Mouse (Mus musculus) heart, postnatal 4 days (tissue): Measurements from ENCODE around the gene Klhl18. TPM values are rescaled to one million over a fixed set of nuclear protein-coding genes. Genes with fewer than 3 reads are reported as not detected.

ENCODE experiments used
- DNase-seq: peaks from one replicate; pipeline ENCODE4 v3.0.0; 2021
- total RNA-seq, 2 experiments: library from RNA; stranded (reverse); gene quantifications; 2 replicates each; pipeline ENCODE4 v1.2.3; 2021

The Klhl18 gene
- total RNA-seq: 10 to 100 TPM; 11.2 to 12.9 TPM

GRCm38 (mm10) chr9:110476124-110477091 is at the start of gene Klhl18, which contains the start of gene Kif9:
Klhl18 (minus strand) TSS chr9:110476694.
Kif9 (plus strand) TSS chr9:110476958.
- DNase-seq: peak; percentile 97

- no peak for DNase-seq
Observed at GRCm38 (mm10) chr9:110525737-110526136, 49.2 kb upstream of the Klhl18 start.

- peak; percentile 39 for DNase-seq
Observed at GRCm38 (mm10) chr9:110490913-110491312, 14.4 kb upstream of the Klhl18 start.

GRCm38 (mm10) chr9:110488841-110489240 is 12.3 kb upstream of the Klhl18 start:
- DNase-seq: no peak

GRCm38 (mm10) chr9:110478639-110479038 is 2.1 kb upstream of the Klhl18 start:
- DNase-seq: no peak

- no peak for DNase-seq
Observed at GRCm38 (mm10) chr9:110477951-110478350, 1.5 kb upstream of the Klhl18 start.

- DNase-seq: peak; percentile 22
Observed at GRCm38 (mm10) chr9:110466179-110466578, 10.3 kb downstream of the Klhl18 start.

- DNase-seq: no peak
Observed at GRCm38 (mm10) chr9:110465336-110465735, 11.2 kb downstream of the Klhl18 start.

GRCm38 (mm10) chr9:110463983-110464591 is 12.4 kb downstream of the Klhl18 start:
- DNase-seq: no peak

GRCm38 (mm10) chr9:110462321-110462720 is 14.2 kb downstream of the Klhl18 start:
- no peak for DNase-seq

GRCm38 (mm10) chr9:110460884-110461815 is 15.3 kb downstream of the Klhl18 start:
- no peak for DNase-seq

- no peak for DNase-seq
Observed at GRCm38 (mm10) chr9:110459145-110459727, 17.3 kb downstream of the Klhl18 start.

GRCm38 (mm10) chr9:110457926-110458325 is 18.6 kb downstream of the Klhl18 start:
- DNase-seq: no peak

GRCm38 (mm10) chr9:110452523-110452922 is 24.0 kb downstream of the Klhl18 start:
- no peak for DNase-seq

GRCm38 (mm10) chr9:110448857-110449617 is 27.5 kb downstream of the Klhl18 start:
- peak; percentile 83 for DNase-seq

- no peak for DNase-seq
Observed at GRCm38 (mm10) chr9:110448356-110448755, 28.1 kb downstream of the Klhl18 start.

GRCm38 (mm10) chr9:110440559-110440958 is 35.9 kb downstream of the Klhl18 start:
- DNase-seq: no peak

- no peak for DNase-seq
Observed at GRCm38 (mm10) chr9:110440049-110440448, 36.4 kb downstream of the Klhl18 start.

- no peak for DNase-seq
Observed at GRCm38 (mm10) chr9:110436041-110436440, 40.5 kb downstream of the Klhl18 start.

GRCm38 (mm10) chr9:110433045-110433444 is 43.4 kb downstream of the Klhl18 start:
- no peak for DNase-seq

GRCm38 (mm10) chr9:110431241-110431640 is 45.3 kb downstream of the Klhl18 start:
- DNase-seq: no peak
